In the genomic region with DNA sequence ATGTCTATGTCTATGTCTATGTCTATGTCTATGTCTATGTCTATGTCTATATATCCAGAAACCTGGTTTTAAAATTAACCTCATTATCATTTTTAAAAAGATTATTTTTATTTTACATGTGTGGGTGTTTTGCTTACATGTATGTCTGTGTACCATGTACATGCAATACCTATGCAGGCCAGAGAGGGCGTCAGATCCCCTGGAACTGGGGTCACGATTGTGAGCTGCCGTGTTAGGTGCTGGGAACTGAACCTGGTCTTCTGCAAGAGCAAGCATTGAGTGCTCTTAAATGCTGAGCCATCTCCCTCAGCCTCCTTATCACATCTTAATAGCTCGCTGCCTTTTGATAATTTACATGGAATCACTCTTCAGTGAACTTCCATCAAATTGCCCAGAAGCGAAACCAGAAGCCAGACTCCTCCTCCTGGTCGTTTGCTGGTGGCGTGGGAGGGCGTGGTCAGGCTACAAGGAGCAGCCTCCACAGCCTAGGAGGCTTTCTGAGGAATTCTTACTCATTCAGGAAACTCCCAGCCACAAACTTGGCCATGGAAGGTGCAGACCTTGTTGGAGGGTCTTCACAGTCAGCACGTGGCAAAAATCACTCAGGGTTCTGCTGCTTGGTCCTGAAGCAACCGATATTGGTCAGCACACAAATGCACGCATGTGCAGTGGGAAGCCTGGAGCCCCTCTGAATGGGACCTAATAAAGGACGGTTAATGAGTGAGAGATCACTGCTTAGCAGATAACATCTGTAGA, we compare ENCODE assay signal across 8 mouse cellular contexts. TPM values are rescaled to one million over a fixed set of nuclear protein-coding genes. Genes with fewer than 3 reads are reported as not detected.
DNase-seq lines count a peak whose midpoint lies in the region; ATAC-seq and TF ChIP-seq lines count a peak whose summit lies in the region.

No protein-coding gene starts in this region.

- TF ChIP-seq EP300 in heart, postnatal 0 days (IDR thresholded peaks at IDR 0.05; ENCODE audit: low read depth), result no peak

- peak overlapping the region; percentile 23 for H3K4me3 ChIP-seq in heart, postnatal 0 days (ENCODE audit: low read depth, low read length)
- 0 out of 2 replicates have a peak overlapping the region, but pooled peaks have one; percentile 14 for H3K4me3 ChIP-seq in limb, embryonic 13.5 days
- no peak overlapping the region for H3K4me3 ChIP-seq in neural tube, embryonic 13.5 days

- H3K9me3 ChIP-seq in heart, postnatal 0 days (replicated peaks; ENCODE audit: control insufficient read depth, low read length), result no peaks in the 10 kb centered on the region
- H3K9me3 ChIP-seq in limb, embryonic 13.5 days, result peaks cover 5% of the 10 kb centered on the region
- H3K9me3 ChIP-seq in neural tube, embryonic 13.5 days, result 0 out of 2 replicates have a peak, but pooled peaks cover 4% of the 10 kb centered on the region

- no peak overlapping the region for H3K9ac ChIP-seq in heart, postnatal 0 days (replicated peaks; ENCODE audit: low read depth, low read length)
- H3K9ac ChIP-seq in limb, embryonic 13.5 days, result no peak overlapping the region; the same call in 1 of the 2 replicates
- no peak overlapping the region for H3K9ac ChIP-seq in neural tube, embryonic 13.5 days

- peak overlapping the region; percentile 30; the same call in 1 of the 2 replicates for H3K27ac ChIP-seq in heart, postnatal 0 days (ENCODE audit: low read depth)
- H3K27ac ChIP-seq in limb, embryonic 13.5 days, result no peak overlapping the region
- no peak overlapping the region for H3K27ac ChIP-seq in neural tube, embryonic 13.5 days (replicated peaks)

- TF ChIP-seq CTCF in heart, postnatal 0 days (IDR thresholded peaks at IDR 0.05; ENCODE audit: low read depth), result no peak

- ATAC-seq in heart, postnatal 0 days (ENCODE audit: insufficient read depth, low read depth), result no peak; the same call in 1 of the 2 replicates
- no peak for ATAC-seq in limb, embryonic 13.5 days (ENCODE audit: low FRiP score, low read depth)
- no peak for ATAC-seq in neural tube, embryonic 13.5 days (ENCODE audit: low read depth)
- no peak for ATAC-seq in cerebellum, adult (ENCODE audit: insufficient number of reproducible peaks, low FRiP score, low TSS enrichment)

- WGBS in heart, postnatal 0 days, result 53% methylated on average over 12 of the region's 12 CpGs
- 49% methylated on average over 12 of the region's 12 CpGs for WGBS in limb, embryonic 13.5 days
- 52% methylated on average over 12 of the region's 12 CpGs for WGBS in neural tube, embryonic 13.5 days

- H3K27me3 ChIP-seq in heart, postnatal 0 days (ENCODE audit: control insufficient read depth, insufficient read depth, low read length), result peaks cover 5% of the 10 kb centered on the region; the same call in 1 of the 2 replicates
- peaks cover 30% of the 10 kb centered on the region for H3K27me3 ChIP-seq in limb, embryonic 13.5 days
- H3K27me3 ChIP-seq in neural tube, embryonic 13.5 days, result peaks cover 16% of the 10 kb centered on the region

- no peaks in the 10 kb centered on the region for H3K4me1 ChIP-seq in heart, postnatal 0 days (ENCODE audit: control insufficient read depth, insufficient read depth)
- H3K4me1 ChIP-seq in limb, embryonic 13.5 days, result peaks cover 9% of the 10 kb centered on the region
- H3K4me1 ChIP-seq in neural tube, embryonic 13.5 days (replicated peaks), result peaks cover 3% of the 10 kb centered on the region

- H3K36me3 ChIP-seq in heart, postnatal 0 days (replicated peaks; ENCODE audit: control insufficient read depth, insufficient read depth, low read length), result no peaks in the 10 kb centered on the region
- no peaks in the 10 kb centered on the region for H3K36me3 ChIP-seq in limb, embryonic 13.5 days
- no peaks in the 10 kb centered on the region for H3K36me3 ChIP-seq in neural tube, embryonic 13.5 days

- peak; percentile 15 for DNase-seq in layer of hippocampus, adult 11-12 months (ENCODE audit: low spot score)
- DNase-seq in layer of hippocampus, postnatal 10 days (ENCODE audit: low spot score in 2 of 2), result no peak
- peak; percentile 22 to 57 for DNase-seq in adrenal gland, postnatal 36 days
- DNase-seq in heart, postnatal 0 days (ENCODE audit: low spot score), result no peak
- no peak for DNase-seq in right cerebral cortex, postnatal 10 days (ENCODE audit: low spot score in 2 of 2)

- H3K4me2 ChIP-seq in heart, postnatal 0 days (ENCODE audit: low read depth, low read length), result peak overlapping the region; percentile 54
- peak overlapping the region; percentile 36 for H3K4me2 ChIP-seq in limb, embryonic 13.5 days (replicated peaks)
- peak overlapping the region; percentile 29 for H3K4me2 ChIP-seq in neural tube, embryonic 13.5 days

RNA-seq across cellular contexts. Expression of gene Flt1, which starts 32.2 kb away (rescaled TPM):
- total RNA-seq in layer of hippocampus, postnatal 10 days (2021), result 10 to 100 TPM; 27.0 to 29.0 TPM
- total RNA-seq in adrenal gland, postnatal 36 days (2021), result 10 to 100 TPM; 42.8 to 92.8 TPM
- 32.0 and 39.1 TPM in 2 replicates for total RNA-seq in heart, postnatal 0 days (2014; rRNA removed; ENCODE audit: low replicate concordance)
- polyA plus RNA-seq in heart, postnatal 0 days (2015; fragmentation: Nextera tagmentation; extraction: Ambion mirVana), result 11.8 and 12.3 TPM in 2 replicates
- 9.5 and 9.6 TPM in 2 replicates for polyA plus RNA-seq in limb, embryonic 13.5 days (2015; fragmentation: Nextera tagmentation; extraction: Ambion mirVana)
- 11.2 and 12.3 TPM in 2 replicates for polyA plus RNA-seq in neural tube, embryonic 13.5 days (2015; fragmentation: Nextera tagmentation; extraction: Ambion mirVana)

Comparison
In these comparisons a context has a peak if more than half of its experiments do, and no peak if none do; other contexts are left out.
1. DNase-seq: peak in layer of hippocampus, adult 11-12 months (single experiment) and adrenal gland, postnatal 36 days (2 of 2); none in layer of hippocampus, postnatal 10 days (0 of 2), heart, postnatal 0 days (single experiment) and right cerebral cortex, postnatal 10 days (0 of 2).
2. Peak in every context shown above with its lines, with median percentiles within 50 percentile points of each other: H3K4me2 ChIP-seq.